9 mouse cellular contexts compared by ENCODE assay signal in genomic region chr7:25266180-25266962, GRCm38 (mm10). TPM values are rescaled to one million over a fixed set of nuclear protein-coding genes. Genes with fewer than 3 reads are reported as not detected.
DNase-seq lines count a peak whose midpoint lies in the region; ATAC-seq lines count a peak whose summit lies in the region.
"Had no signal": no experiment of that assay in that cellular context is flagged by ENCODE, and none has a peak within 500 bp of the region (broad histone marks: within the 10 kb centered on the region; RNA-seq: fewer than 3 reads in every experiment).

No protein-coding gene starts in this region.

- H3K27ac ChIP-seq in limb, embryonic 12.5 days = no peak overlapping the region
- H3K27ac ChIP-seq in stomach, embryonic 14.5 days (ENCODE audit: low read length) = no peak overlapping the region

- H3K4me1 ChIP-seq in erythroblast, embryonic 14.5 days (ENCODE audit: control insufficient read depth) = peaks cover 54% of the 10 kb centered on the region
- peaks cover 51% of the 10 kb centered on the region for H3K4me1 ChIP-seq in megakaryocyte, embryonic 14.5 days
- H3K4me1 ChIP-seq in limb, embryonic 12.5 days (replicated peaks) = peaks cover 25% of the 10 kb centered on the region
- peaks cover 12% of the 10 kb centered on the region for H3K4me1 ChIP-seq in stomach, embryonic 14.5 days (ENCODE audit: control insufficient read depth, insufficient read depth, low read length)

- 91% methylated on average over 8 of the region's 8 CpGs for WGBS in limb, embryonic 12.5 days
- WGBS in stomach, embryonic 14.5 days = 82% methylated on average over 8 of the region's 8 CpGs

- H3K4me3 ChIP-seq in erythroblast, embryonic 14.5 days (replicated peaks) = peak overlapping the region; percentile 88
- peak overlapping the region; percentile 98 for H3K4me3 ChIP-seq in megakaryocyte, embryonic 14.5 days (replicated peaks)
- H3K4me3 ChIP-seq in limb, embryonic 12.5 days (replicated peaks) = peak overlapping the region; percentile 72; the same call in 1 of the 2 replicates
- H3K4me3 ChIP-seq in stomach, embryonic 14.5 days (ENCODE audit: low read depth, low read length) = 0 out of 2 replicates have a peak overlapping the region, but pooled peaks have one; percentile 81

- no peak for ATAC-seq in erythroblast, adult 5-6 weeks (replicated peaks; ENCODE audit: low FRiP score, poor library complexity, severe bottlenecking)
- no peak for ATAC-seq in megakaryocyte, adult 5-6 weeks (ENCODE audit: poor library complexity, severe bottlenecking)
- ATAC-seq in limb, embryonic 12.5 days (ENCODE audit: insufficient number of reproducible peaks, insufficient read depth, low FRiP score, low TSS enrichment, low read depth) = no peak
- ATAC-seq in stomach, embryonic 14.5 days (ENCODE audit: insufficient number of reproducible peaks, insufficient read depth, low FRiP score, low read depth) = no peak
- no peak for ATAC-seq in megakaryocyte-erythroid progenitor cell, adult 5-6 weeks (replicated peaks; ENCODE audit: low FRiP score, low TSS enrichment, poor library complexity, severe bottlenecking)

- no peaks in the 10 kb centered on the region for H3K9me3 ChIP-seq in erythroblast, embryonic 14.5 days (ENCODE audit: control insufficient read depth, low read length)
- no peaks in the 10 kb centered on the region for H3K9me3 ChIP-seq in megakaryocyte, embryonic 14.5 days
- H3K9me3 ChIP-seq in limb, embryonic 12.5 days = no peaks in the 10 kb centered on the region
- H3K9me3 ChIP-seq in stomach, embryonic 14.5 days (ENCODE audit: control insufficient read depth, low read depth, low read length) = no peaks in the 10 kb centered on the region

- DNase-seq in layer of hippocampus, postnatal 25 days (ENCODE audit: extremely low spot score in 1 of 2, low spot score in 1 of 2) = no peak

- H3K36me3 ChIP-seq in erythroblast, embryonic 14.5 days (ENCODE audit: control insufficient read depth) = peaks cover 19% of the 10 kb centered on the region
- peaks cover 17% of the 10 kb centered on the region for H3K36me3 ChIP-seq in megakaryocyte, embryonic 14.5 days (replicated peaks; ENCODE audit: low read length)
- H3K36me3 ChIP-seq in limb, embryonic 12.5 days = peaks cover 7% of the 10 kb centered on the region
- peaks cover under 1% of the 10 kb centered on the region; the same call in 1 of the 2 replicates for H3K36me3 ChIP-seq in stomach, embryonic 14.5 days (ENCODE audit: control insufficient read depth, insufficient read depth, low read length)

- no peaks in the 10 kb centered on the region for H3K27me3 ChIP-seq in erythroblast, embryonic 14.5 days (ENCODE audit: control insufficient read depth)
- H3K27me3 ChIP-seq in megakaryocyte, embryonic 14.5 days (replicated peaks) = no peaks in the 10 kb centered on the region
- H3K27me3 ChIP-seq in limb, embryonic 12.5 days = no peaks in the 10 kb centered on the region
- no peaks in the 10 kb centered on the region for H3K27me3 ChIP-seq in stomach, embryonic 14.5 days (ENCODE audit: control insufficient read depth, insufficient read depth, low read length)

- H3K9ac ChIP-seq in limb, embryonic 12.5 days (replicated peaks) = no peak overlapping the region
- H3K9ac ChIP-seq in stomach, embryonic 14.5 days (replicated peaks; ENCODE audit: low read depth, low read length) = no peak overlapping the region

- peak overlapping the region; percentile 59 for H3K4me2 ChIP-seq in limb, embryonic 12.5 days
- H3K4me2 ChIP-seq in stomach, embryonic 14.5 days (replicated peaks; ENCODE audit: low read depth, low read length) = peak overlapping the region; percentile 54; the same call in 1 of the 2 replicates

RNA-seq across cellular contexts. Expression of gene Cic, which starts 1.1 kb away (rescaled TPM):
- 47.3 and 55.9 TPM in 2 replicates for polyA plus RNA-seq in erythroblast, embryonic 14.5 days (2012)
- total RNA-seq in erythroblast, adult 5-6 weeks (2015; ENCODE audit: low replicate concordance) = 60.2 and 77.4 TPM in 2 replicates
- 15.3 and 26.6 TPM in 2 replicates for total RNA-seq in erythroblast, adult 5-6 weeks (2017; ENCODE audit: low replicate concordance)
- polyA plus RNA-seq in megakaryocyte, embryonic 14.5 days (2012; ENCODE audit: insufficient read depth, low replicate concordance) = 290 and 655 TPM in 2 replicates
- total RNA-seq in megakaryocyte, adult 5-6 weeks (2015) = 166 and 174 TPM in 2 replicates
- total RNA-seq in megakaryocyte, adult 5-6 weeks (2017) = 55.5 and 84.2 TPM in 2 replicates
- polyA plus RNA-seq in limb, embryonic 12.5 days (2016; fragmentation: Nextera tagmentation; extraction: Ambion mirVana) = 34.9 and 38.7 TPM in 2 replicates
- 51.4 and 54.1 TPM in 2 replicates for polyA plus RNA-seq in stomach, embryonic 14.5 days (2014; fragmentation: Nextera tagmentation; extraction: Ambion mirVana)
- 100 to 1,000 TPM; 176 to 220 TPM for total RNA-seq in layer of hippocampus, postnatal 25 days (2021)
- total RNA-seq in megakaryocyte-erythroid progenitor cell, adult 5-6 weeks (2014; fragmentation: Nextera tagmentation) = 125 and 134 TPM in 2 replicates
- total RNA-seq in megakaryocyte-erythroid progenitor cell, adult 5-6 weeks (2017) = 20.5 and 40.0 TPM in 2 replicates

RNA-seq across cellular contexts. Expression of gene Erf, which starts 15.8 kb away (rescaled TPM):
- 3.2 and 3.6 TPM in 2 replicates for polyA plus RNA-seq in erythroblast, embryonic 14.5 days (2012)
- total RNA-seq in erythroblast, adult 5-6 weeks (2015; ENCODE audit: low replicate concordance) = 3.3 and 3.6 TPM in 2 replicates
- total RNA-seq in erythroblast, adult 5-6 weeks (2017; ENCODE audit: low replicate concordance) = 2.4 and 2.6 TPM in 2 replicates
- polyA plus RNA-seq in megakaryocyte, embryonic 14.5 days (2012; ENCODE audit: insufficient read depth, low replicate concordance) = 44.8 and 66.8 TPM in 2 replicates
- 4.9 and 6.5 TPM in 2 replicates for total RNA-seq in megakaryocyte, adult 5-6 weeks (2015)
- total RNA-seq in megakaryocyte, adult 5-6 weeks (2017) = 2.6 and 5.3 TPM in 2 replicates
- polyA plus RNA-seq in limb, embryonic 12.5 days (2016; fragmentation: Nextera tagmentation; extraction: Ambion mirVana) = 22.3 and 24.3 TPM in 2 replicates
- 25.8 and 27.7 TPM in 2 replicates for polyA plus RNA-seq in stomach, embryonic 14.5 days (2014; fragmentation: Nextera tagmentation; extraction: Ambion mirVana)
- total RNA-seq in layer of hippocampus, postnatal 25 days (2021) = 10 to 100 TPM; 44.4 to 51.1 TPM
- total RNA-seq in megakaryocyte-erythroid progenitor cell, adult 5-6 weeks (2014; fragmentation: Nextera tagmentation) = 8.7 and 18.9 TPM in 2 replicates
- 6.2 and 8.6 TPM in 2 replicates for total RNA-seq in megakaryocyte-erythroid progenitor cell, adult 5-6 weeks (2017)

RNA-seq across cellular contexts. Expression of gene Gsk3a, which starts 28.7 kb away (rescaled TPM):
- 30.9 and 31.8 TPM in 2 replicates for polyA plus RNA-seq in erythroblast, embryonic 14.5 days (2012)
- total RNA-seq in erythroblast, adult 5-6 weeks (2015; ENCODE audit: low replicate concordance) = 35.2 and 39.5 TPM in 2 replicates
- total RNA-seq in erythroblast, adult 5-6 weeks (2017; ENCODE audit: low replicate concordance) = 24.2 and 29.0 TPM in 2 replicates
- polyA plus RNA-seq in megakaryocyte, embryonic 14.5 days (2012; ENCODE audit: insufficient read depth, low replicate concordance) = 55.6 and 120 TPM in 2 replicates
- total RNA-seq in megakaryocyte, adult 5-6 weeks (2015) = 90.1 and 90.2 TPM in 2 replicates
- total RNA-seq in megakaryocyte, adult 5-6 weeks (2017) = 58.7 and 60.8 TPM in 2 replicates
- polyA plus RNA-seq in limb, embryonic 12.5 days (2016; fragmentation: Nextera tagmentation; extraction: Ambion mirVana) = 16.9 and 19.4 TPM in 2 replicates
- 14.7 and 15.9 TPM in 2 replicates for polyA plus RNA-seq in stomach, embryonic 14.5 days (2014; fragmentation: Nextera tagmentation; extraction: Ambion mirVana)
- 100 to 1,000 TPM; 195 to 200 TPM for total RNA-seq in layer of hippocampus, postnatal 25 days (2021)
- 97.9 and 123 TPM in 2 replicates for total RNA-seq in megakaryocyte-erythroid progenitor cell, adult 5-6 weeks (2014; fragmentation: Nextera tagmentation)
- 49.1 and 74.7 TPM in 2 replicates for total RNA-seq in megakaryocyte-erythroid progenitor cell, adult 5-6 weeks (2017)

RNA-seq across cellular contexts. Expression of gene Pafah1b3, which starts 31.4 kb away (rescaled TPM):
- 1.2 TPM in 2 replicates for polyA plus RNA-seq in erythroblast, embryonic 14.5 days (2012)
- 1.9 and 2.9 TPM in 2 replicates for total RNA-seq in erythroblast, adult 5-6 weeks (2015; ENCODE audit: low replicate concordance)
- total RNA-seq in erythroblast, adult 5-6 weeks (2017; ENCODE audit: low replicate concordance) = 0.98 TPM in 1 of 2 replicates, not detected in the other
- polyA plus RNA-seq in megakaryocyte, embryonic 14.5 days (2012; ENCODE audit: insufficient read depth, low replicate concordance) = 19.1 TPM in 1 of 2 replicates, not detected in the other
- total RNA-seq in megakaryocyte, adult 5-6 weeks (2015) = 7.7 and 15.9 TPM in 2 replicates
- 7.7 and 14.6 TPM in 2 replicates for total RNA-seq in megakaryocyte, adult 5-6 weeks (2017)
- polyA plus RNA-seq in limb, embryonic 12.5 days (2016; fragmentation: Nextera tagmentation; extraction: Ambion mirVana) = 288 and 295 TPM in 2 replicates
- 274 and 284 TPM in 2 replicates for polyA plus RNA-seq in stomach, embryonic 14.5 days (2014; fragmentation: Nextera tagmentation; extraction: Ambion mirVana)
- total RNA-seq in layer of hippocampus, postnatal 25 days (2021) = 10 to 100 TPM; 19.2 to 25.2 TPM
- total RNA-seq in megakaryocyte-erythroid progenitor cell, adult 5-6 weeks (2014; fragmentation: Nextera tagmentation) = 22.0 and 23.2 TPM in 2 replicates
- 12.8 and 26.3 TPM in 2 replicates for total RNA-seq in megakaryocyte-erythroid progenitor cell, adult 5-6 weeks (2017)

RNA-seq across cellular contexts. Expression of gene Prr19, which starts 34.8 kb away (rescaled TPM):
- not detected in 2 replicates for polyA plus RNA-seq in erythroblast, embryonic 14.5 days (2012)
- not detected in 2 replicates for total RNA-seq in erythroblast, adult 5-6 weeks (2015; ENCODE audit: low replicate concordance)
- not detected in 2 replicates for total RNA-seq in erythroblast, adult 5-6 weeks (2017; ENCODE audit: low replicate concordance)
- 0.17 TPM in 1 of 2 replicates, not detected in the other for polyA plus RNA-seq in megakaryocyte, embryonic 14.5 days (2012; ENCODE audit: insufficient read depth, low replicate concordance)
- total RNA-seq in megakaryocyte, adult 5-6 weeks (2015) = not detected in 2 replicates
- not detected in 2 replicates for total RNA-seq in megakaryocyte, adult 5-6 weeks (2017)
- 0.66 and 0.86 TPM in 2 replicates for polyA plus RNA-seq in limb, embryonic 12.5 days (2016; fragmentation: Nextera tagmentation; extraction: Ambion mirVana)
- polyA plus RNA-seq in stomach, embryonic 14.5 days (2014; fragmentation: Nextera tagmentation; extraction: Ambion mirVana) = 0.76 and 1.1 TPM in 2 replicates
- total RNA-seq in layer of hippocampus, postnatal 25 days (2021) = not detected
- total RNA-seq in megakaryocyte-erythroid progenitor cell, adult 5-6 weeks (2014; fragmentation: Nextera tagmentation) = not detected in 2 replicates
- total RNA-seq in megakaryocyte-erythroid progenitor cell, adult 5-6 weeks (2017) = not detected in 2 replicates
- total RNA-seq: neutrophil, adult 5-6 weeks had no signal
